Mouse (Mus musculus) limb, embryonic 11.5 days (tissue): ENCODE data around the gene 4933405L10Rik. TPM values are rescaled to one million over a fixed set of nuclear protein-coding genes. Genes with fewer than 3 reads are reported as not detected.

Experiments used
- ATAC-seq: fragments of 200-750 bp; cut with Nextera tagmentation; 2 replicates; pipeline ENCODE4 v1.8.0; 2017; ENCODE audit warnings: low read depth; ENCODE audit not compliant: insufficient number of reproducible peaks, low FRiP score, low TSS enrichment
- DNase-seq: peaks from one replicate; pipeline ENCODE4 v3.0.0-alpha.2; 2015; ENCODE audit warnings: low spot score
- H3K27ac ChIP-seq: fragments of 300-500 bp; sonication (generic); replicated peaks from 2 replicates; pipeline ENCODE4 v1.5.1; 2014; ENCODE audit warnings: low read depth, mild to moderate bottlenecking, low read length
- H3K27me3 ChIP-seq: fragments of 300-500 bp; sonication (generic); 2 replicates; pipeline ENCODE4 v1.6.1; 2014; ENCODE audit warnings: mild to moderate bottlenecking, low read length, mixed read lengths; ENCODE audit not compliant: control insufficient read depth, insufficient read depth
- H3K36me3 ChIP-seq: fragments of 300-500 bp; sonication (generic); 2 replicates; pipeline ENCODE4 v1.6.1; 2014; ENCODE audit warnings: mild to moderate bottlenecking, low read length, moderate library complexity, mixed read lengths; ENCODE audit not compliant: control insufficient read depth, insufficient read depth
- H3K4me1 ChIP-seq: fragments of 300-500 bp; sonication (generic); 2 replicates; pipeline ENCODE4 v1.6.1; 2014; ENCODE audit warnings: low read length, mixed read lengths; ENCODE audit not compliant: control insufficient read depth, insufficient read depth
- H3K4me2 ChIP-seq: fragments of 300-500 bp; sonication (generic); 2 replicates; pipeline ENCODE4 v1.6.1; 2014; ENCODE audit warnings: low read depth, mild to moderate bottlenecking, moderate library complexity; ENCODE audit not compliant: severe bottlenecking
- H3K4me3 ChIP-seq: fragments of 300-500 bp; sonication (generic); 2 replicates; pipeline ENCODE4 v1.5.1; 2014; ENCODE audit warnings: low read depth, low read length
- H3K9ac ChIP-seq: fragments of 300-500 bp; sonication (generic); 2 replicates; pipeline ENCODE4 v1.6.1; 2014; ENCODE audit warnings: mild to moderate bottlenecking, low read length
- H3K9me3 ChIP-seq: fragments of 300-500 bp; sonication (generic); 2 replicates; pipeline ENCODE4 v1.6.1; 2016; ENCODE audit warnings: low read length; ENCODE audit not compliant: control insufficient read depth
- WGBS: fragments of 180-500 bp; shearing (Covaris S2); extraction: QIAGEN DNeasy Blood & Tissue Kit; methylation state at CpG from one replicate; pipeline ENCODE4 v1.1.7; 2014; 5-methylcytosine and 5-hydroxymethylcytosine counted together
- polyA plus RNA-seq: library from polyadenylated mRNA; unstranded; fragments of >200 nt; fragmentation: Nextera tagmentation; extraction: Ambion mirVana; gene quantifications from 2 replicates; pipeline ENCODE4 v1.2.1, GENCODE M21; 2014

The 4933405L10Rik gene
- polyA plus RNA-seq, 1 experiment from 2014 or later: 0.12 TPM

DNA sequence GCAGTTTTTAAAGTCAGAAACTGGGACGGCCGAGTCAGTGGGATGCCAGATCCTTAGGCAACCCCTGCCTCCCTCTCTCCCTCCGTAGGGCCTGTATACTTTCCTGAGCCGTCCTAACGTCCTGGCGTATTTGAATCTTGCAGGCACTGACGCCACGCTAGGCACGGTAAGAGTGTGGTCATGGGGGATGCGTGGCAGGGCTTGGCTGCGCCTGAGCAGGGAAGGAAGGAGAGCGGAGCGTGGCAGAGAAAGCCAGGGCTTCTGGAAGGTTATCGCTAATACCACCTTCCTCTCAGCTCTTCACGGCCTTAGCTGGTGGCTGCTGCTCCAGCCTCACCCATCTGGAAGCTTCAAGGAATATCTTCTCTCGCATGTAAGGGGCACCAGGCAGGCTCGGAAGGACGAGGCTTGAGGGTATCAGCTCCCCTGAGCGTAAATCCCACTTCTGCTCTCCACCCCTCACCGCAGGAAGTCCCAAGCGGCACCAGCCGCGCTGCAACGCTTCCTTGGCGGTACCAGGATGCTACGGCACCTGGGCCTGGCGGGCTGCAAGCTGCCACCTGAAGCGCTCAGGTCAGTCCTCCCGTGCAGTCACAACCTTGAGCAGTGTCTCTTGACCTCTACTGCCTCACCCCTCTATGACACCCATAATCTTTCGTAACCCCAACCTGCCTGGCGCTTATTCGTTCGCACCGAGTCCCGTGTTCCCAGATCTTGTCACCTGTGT is 18.0 kb upstream of the 4933405L10Rik start:
- Histone ChIP-seq H3K27ac (no peak overlapping the region), H3K36me3 (no peaks in the 10 kb centered on the region), H3K4me3 (no peak overlapping the region), H3K27me3 (no peaks in the 10 kb centered on the region), H3K9me3 (no peaks in the 10 kb centered on the region), H3K4me1 (peaks cover 4% of the 10 kb centered on the region; the same call in 1 of the 2 replicates), H3K4me2 (no peak overlapping the region), H3K9ac (no peak overlapping the region)
- no peak for ATAC-seq
- WGBS: 60% methylated on average over 35 of the region's 35 CpGs
- DNase-seq: no peak

DNA sequence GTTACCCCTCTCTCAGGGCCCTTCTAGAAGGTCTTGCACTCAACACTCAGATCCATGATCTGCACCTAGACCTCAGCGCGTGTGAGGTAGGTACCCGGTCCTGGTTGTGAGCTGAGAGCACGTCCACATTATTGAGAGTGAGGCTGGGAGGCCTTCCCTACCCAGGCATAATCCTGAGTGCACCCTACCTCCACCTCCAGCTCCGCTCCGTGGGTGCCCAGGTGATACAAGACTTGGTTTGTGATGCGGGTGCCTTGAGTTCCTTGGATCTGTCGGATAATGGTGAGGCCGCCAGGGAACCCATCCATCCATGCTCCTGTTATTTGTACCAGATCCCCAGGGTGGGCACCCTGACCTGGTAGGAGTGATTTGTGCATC is 17.5 kb upstream of the 4933405L10Rik start:
- H3K4me2 ChIP-seq: no peak overlapping the region
- H3K4me3 ChIP-seq: no peak overlapping the region
- H3K27ac ChIP-seq: no peak overlapping the region
- no peaks in the 10 kb centered on the region for H3K27me3 ChIP-seq
- no peak overlapping the region for H3K9ac ChIP-seq
- no peaks in the 10 kb centered on the region for H3K36me3 ChIP-seq
- peaks cover 4% of the 10 kb centered on the region; the same call in 1 of the 2 replicates for H3K4me1 ChIP-seq
- WGBS: 91% methylated on average over 9 of the region's 9 CpGs
- DNase-seq: no peak
- ATAC-seq: no peak
- H3K9me3 ChIP-seq: no peaks in the 10 kb centered on the region

DNA sequence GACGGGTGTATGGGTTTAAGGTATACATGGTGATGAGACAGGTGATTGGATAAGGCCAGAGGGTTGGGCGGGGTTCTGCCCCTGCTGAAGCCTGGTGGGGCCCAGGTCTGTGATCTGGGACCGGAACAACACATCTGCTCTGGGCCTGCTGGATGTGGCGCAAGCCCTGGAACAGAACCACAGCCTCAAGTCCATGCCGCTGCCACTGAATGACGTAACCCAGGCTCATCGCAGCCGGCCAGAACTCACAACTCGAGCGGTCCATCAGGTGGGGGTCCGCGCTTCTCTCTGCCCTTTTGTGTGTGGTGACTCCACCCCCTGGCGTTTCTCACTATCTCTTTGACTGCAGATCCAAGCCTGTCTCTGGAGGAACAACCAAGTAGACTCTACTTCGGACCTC is 16.5 kb upstream of the 4933405L10Rik start:
- no peaks in the 10 kb centered on the region for H3K36me3 ChIP-seq
- no peak overlapping the region for H3K9ac ChIP-seq
- H3K27me3 ChIP-seq: 0 out of 2 replicates have a peak, but pooled peaks cover 3% of the 10 kb centered on the region
- no peaks in the 10 kb centered on the region for H3K9me3 ChIP-seq
- ATAC-seq (no peak), DNase-seq (no peak)
- WGBS: 84% methylated on average over 14 of the region's 14 CpGs
- H3K4me3 ChIP-seq: no peak overlapping the region
- H3K4me2 ChIP-seq: no peak overlapping the region
- peaks cover 3% of the 10 kb centered on the region; the same call in 1 of the 2 replicates for H3K4me1 ChIP-seq
- no peak overlapping the region for H3K27ac ChIP-seq

DNA sequence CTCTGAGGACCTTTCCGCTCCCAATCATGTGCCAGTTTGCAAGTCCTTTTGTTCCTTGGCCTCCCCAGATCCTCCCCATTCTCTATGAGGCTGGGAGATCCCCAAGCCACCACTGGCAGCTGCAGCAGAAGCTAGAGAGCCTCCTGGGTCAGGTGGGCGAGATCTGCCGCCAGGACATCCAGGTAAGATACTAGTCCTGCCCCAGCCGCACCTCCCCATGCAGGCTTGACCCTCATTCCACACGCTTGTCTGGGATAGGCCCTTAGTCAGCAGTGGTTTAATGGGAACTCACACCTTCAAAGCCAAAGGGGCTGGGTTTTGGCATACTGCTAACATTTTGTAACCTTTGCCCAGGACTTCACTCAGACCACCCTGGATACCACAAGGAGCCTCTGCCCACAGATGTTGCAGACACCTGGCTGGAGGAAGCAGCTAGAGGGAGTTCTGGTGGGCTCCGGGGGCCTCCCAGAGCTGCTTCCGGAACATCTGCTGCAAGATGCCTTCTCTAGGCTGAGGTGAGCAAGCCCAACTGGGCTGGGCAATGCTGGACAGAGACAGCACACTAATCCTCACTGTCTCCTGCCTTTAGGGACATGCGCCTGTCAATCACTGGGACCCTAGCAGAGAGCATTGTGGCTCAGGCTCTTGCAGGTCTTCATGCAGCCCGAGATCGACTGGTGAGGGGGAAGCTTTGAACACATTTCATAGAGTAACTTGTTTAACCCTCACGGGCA is 14.8 kb upstream of the 4933405L10Rik start:
- no peak overlapping the region for H3K4me2 ChIP-seq
- H3K9me3 ChIP-seq: no peaks in the 10 kb centered on the region
- no peak overlapping the region for H3K9ac ChIP-seq
- ATAC-seq (no peak), DNase-seq (no peak)
- H3K36me3 ChIP-seq: no peaks in the 10 kb centered on the region; the same call in 1 of the 2 replicates
- 93% methylated on average over 11 of the region's 11 CpGs for WGBS
- no peaks in the 10 kb centered on the region for H3K4me1 ChIP-seq
- no peak overlapping the region for H3K27ac ChIP-seq
- no peak overlapping the region for H3K4me3 ChIP-seq
- 0 out of 2 replicates have a peak, but pooled peaks cover 3% of the 10 kb centered on the region for H3K27me3 ChIP-seq

DNA sequence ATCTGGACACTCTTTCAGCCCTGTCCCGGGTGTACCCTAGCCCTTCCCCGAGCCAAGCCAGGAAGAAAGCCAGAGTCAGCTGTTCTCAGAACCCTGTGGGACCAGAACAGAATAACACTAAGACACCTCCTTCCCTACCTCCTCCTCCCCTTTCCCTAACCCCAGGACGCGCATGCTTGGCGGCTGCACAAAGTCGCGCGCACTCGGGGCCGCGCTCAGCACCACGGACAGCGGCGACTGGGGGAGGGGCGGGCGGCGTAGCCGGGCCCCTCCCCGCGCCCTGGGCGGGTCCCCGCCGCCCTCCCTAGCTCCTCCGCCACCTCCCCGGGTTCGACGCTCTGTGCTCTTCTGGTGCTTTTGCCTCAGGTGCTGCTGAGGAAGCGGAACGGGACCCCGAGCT is 13.8 kb upstream of the 4933405L10Rik start:
- DNase-seq: peak; percentile 84

DNA sequence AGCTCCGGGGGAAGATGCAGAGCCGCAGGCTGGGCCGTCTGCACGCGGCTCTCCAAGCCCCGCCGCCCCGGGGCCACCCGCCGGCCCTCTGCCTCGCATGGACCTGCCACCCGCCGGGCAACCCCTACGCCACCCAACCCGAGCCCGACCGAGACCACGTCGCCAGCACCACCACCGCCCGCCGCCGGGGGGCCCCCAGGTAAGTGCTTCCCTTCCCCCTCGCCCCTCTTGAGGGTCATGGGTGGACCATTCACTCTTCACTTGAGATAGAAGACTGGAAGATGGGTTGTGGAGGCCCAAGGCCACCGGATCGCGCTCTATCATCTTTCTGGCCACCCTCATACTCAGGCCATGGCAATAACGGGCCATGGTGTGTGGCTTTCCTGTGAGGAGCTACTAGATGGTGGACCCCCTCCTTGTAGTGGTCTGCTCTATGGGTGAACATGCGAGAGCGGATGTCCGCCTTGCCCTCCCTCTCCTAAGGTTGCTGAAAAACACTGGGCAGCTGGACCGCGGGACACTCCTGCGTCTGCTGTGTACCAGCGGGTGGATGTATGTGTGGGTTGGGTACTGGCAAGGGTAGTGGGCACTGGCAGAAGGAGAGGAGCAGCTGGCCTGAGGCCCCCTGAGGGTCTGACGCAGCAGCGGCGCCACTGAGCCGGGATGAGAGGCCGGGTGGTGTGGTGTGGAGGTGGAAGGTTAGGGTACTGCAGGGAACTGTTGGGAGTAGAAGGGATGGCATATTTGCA is 13.2 kb upstream of the 4933405L10Rik start:
- DNase-seq (no peak), ATAC-seq (0 out of 2 replicates have a peak, but pooled peaks have one; percentile 27)
- Histone ChIP-seq H3K9me3 (no peaks in the 10 kb centered on the region), H3K4me2 (peak overlapping the region; percentile 71), H3K4me3 (peak overlapping the region; percentile 22), H3K4me1 (no peaks in the 10 kb centered on the region), H3K27me3 (0 out of 2 replicates have a peak, but pooled peaks cover 3% of the 10 kb centered on the region), H3K27ac (no peak overlapping the region), H3K36me3 (peaks cover 8% of the 10 kb centered on the region; the same call in 1 of the 2 replicates), H3K9ac (no peak overlapping the region)
- 9% methylated on average over 40 of the region's 40 CpGs for WGBS

More for the DNA sequence above, 13.8 kb upstream of the 4933405L10Rik start:
- Histone ChIP-seq H3K4me1 (no peaks in the 10 kb centered on the region), H3K9me3 (no peaks in the 10 kb centered on the region), H3K27ac (no peak overlapping the region), H3K4me2 (peak overlapping the region; percentile 71), H3K9ac (no peak overlapping the region), H3K36me3 (peaks cover 7% of the 10 kb centered on the region; the same call in 1 of the 2 replicates), H3K4me3 (peak overlapping the region; percentile 22), H3K27me3 (0 out of 2 replicates have a peak, but pooled peaks cover 3% of the 10 kb centered on the region)
- peak; percentile 44; the same call in 1 of the 2 replicates for ATAC-seq
- WGBS: 5% methylated on average over 28 of the region's 30 CpGs

DNA sequence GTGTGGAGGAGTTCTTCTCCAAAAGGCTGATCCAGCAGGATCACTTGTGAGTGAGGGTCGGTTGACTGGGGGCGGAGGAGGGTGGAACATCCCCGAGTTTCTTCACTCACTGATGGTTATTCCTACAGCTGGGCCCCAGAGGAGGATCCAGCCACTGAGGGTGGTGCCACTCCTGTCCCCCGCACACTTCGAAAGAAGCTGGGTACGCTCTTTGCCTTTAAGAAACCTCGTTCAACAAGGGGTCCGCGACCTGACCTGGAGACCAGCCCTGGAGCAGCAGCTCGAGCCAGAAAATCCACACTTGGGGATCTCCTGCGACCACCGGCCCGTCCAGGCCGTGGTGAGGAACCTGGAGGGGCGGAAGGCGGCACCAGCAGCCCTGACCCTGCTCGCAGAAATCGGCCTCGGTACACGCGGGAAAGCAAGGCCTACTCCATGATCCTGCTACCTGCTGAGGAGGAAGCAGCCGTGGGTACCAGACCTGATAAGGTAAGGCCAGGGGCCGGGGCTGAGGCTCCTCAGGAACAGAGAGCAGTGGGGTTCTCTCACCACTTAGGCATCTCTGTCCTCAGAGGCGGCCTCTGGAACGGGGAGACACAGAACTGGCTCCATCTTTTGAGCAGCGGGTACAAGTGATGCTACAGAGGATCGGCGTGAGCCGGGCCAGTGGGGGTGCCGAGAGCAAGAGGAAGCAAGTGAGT is 12.2 kb upstream of the 4933405L10Rik start:
- Histone ChIP-seq H3K9ac (no peak overlapping the region), H3K4me2 (no peak overlapping the region), H3K4me3 (no peak overlapping the region), H3K27me3 (0 out of 2 replicates have a peak, but pooled peaks cover 3% of the 10 kb centered on the region), H3K36me3 (peaks cover 8% of the 10 kb centered on the region; the same call in 1 of the 2 replicates), H3K27ac (no peak overlapping the region), H3K9me3 (no peaks in the 10 kb centered on the region), H3K4me1 (peaks cover 6% of the 10 kb centered on the region; the same call in 1 of the 2 replicates)
- WGBS: 83% methylated on average over 30 of the region's 30 CpGs
- no peak for DNase-seq
- ATAC-seq: no peak
